Mouse (Mus musculus) liver, embryonic 15.5 days (tissue): ENCODE measurements at regions not wholly inside any gene's neighbourhood (a gene's known extent, or its start where the extent isn't known, plus 50 kb on each side); places are given as distances from the start of the nearest gene placed in this dataset.

Experiments
- ATAC-seq: fragments of 200-750 bp; cut with Nextera tagmentation; 2 replicates; pipeline ENCODE4 v1.8.0; 2017; ENCODE audit warnings: moderate number of reproducible peaks, mild to moderate bottlenecking, moderate library complexity; ENCODE audit not compliant: insufficient read depth
- H3K27ac ChIP-seq: fragments of 300-500 bp; sonication (generic); replicated peaks from 2 replicates; pipeline ENCODE4 v1.5.1; 2015; ENCODE audit warnings: mild to moderate bottlenecking, inconsistent platforms
- H3K27me3 ChIP-seq: fragments of 300-500 bp; sonication (generic); 2 replicates; pipeline ENCODE4 v1.6.1; 2015; ENCODE audit warnings: mild to moderate bottlenecking, inconsistent platforms
- H3K36me3 ChIP-seq: fragments of 300-500 bp; sonication (generic); replicated peaks from 2 replicates; pipeline ENCODE4 v1.6.1; 2015; ENCODE audit warnings: moderate library complexity, mild to moderate bottlenecking, inconsistent platforms
- H3K4me1 ChIP-seq: fragments of 300-500 bp; sonication (generic); replicated peaks from 2 replicates; pipeline ENCODE4 v1.6.1; 2015; ENCODE audit warnings: inconsistent platforms
- H3K4me2 ChIP-seq: fragments of 300-500 bp; sonication (generic); 2 replicates; pipeline ENCODE4 v1.6.1; 2015; ENCODE audit warnings: moderate library complexity, mild to moderate bottlenecking, inconsistent platforms
- H3K4me3 ChIP-seq: fragments of 300-500 bp; sonication (generic); replicated peaks from 2 replicates; pipeline ENCODE4 v1.5.1; 2015; ENCODE audit warnings: mild to moderate bottlenecking, inconsistent platforms
- H3K9ac ChIP-seq: fragments of 300-500 bp; sonication (generic); 2 replicates; pipeline ENCODE4 v1.6.1; 2015; ENCODE audit warnings: moderate library complexity, mild to moderate bottlenecking, inconsistent platforms
- H3K9me3 ChIP-seq: fragments of 300-500 bp; sonication (generic); replicated peaks from 2 replicates; pipeline ENCODE4 v1.6.1; 2016; ENCODE audit warnings: inconsistent platforms
- WGBS: fragments of 180-500 bp; shearing (Covaris S2); methylation state at CpG from one replicate; pipeline ENCODE4 v1.1.7; 2015; ENCODE audit warnings: mixed read lengths; ENCODE audit not compliant: insufficient replicate concordance; 5-methylcytosine and 5-hydroxymethylcytosine counted together

GRCm38 (mm10) chr1:194026213-194026612, 591.8 kb upstream of the Plxna2 start:
- H3K9me3 ChIP-seq: no peaks in the 10 kb centered on the region
- no peak overlapping the region for H3K4me3 ChIP-seq
- no peaks in the 10 kb centered on the region for H3K36me3 ChIP-seq
- no peak overlapping the region for H3K27ac ChIP-seq
- no peaks in the 10 kb centered on the region for H3K27me3 ChIP-seq
- H3K4me2 ChIP-seq: no peak overlapping the region
- no peaks in the 10 kb centered on the region for H3K4me1 ChIP-seq
- no peak overlapping the region for H3K9ac ChIP-seq
- ATAC-seq: no peak
- WGBS: 20% methylated on average over 2 of the region's 2 CpGs

GRCm38 (mm10) chr1:194019282-194019681, 598.7 kb upstream of the Plxna2 start:
- Histone ChIP-seq H3K9me3 (no peaks in the 10 kb centered on the region), H3K4me3 (no peak overlapping the region), H3K36me3 (no peaks in the 10 kb centered on the region), H3K27me3 (no peaks in the 10 kb centered on the region), H3K4me1 (no peaks in the 10 kb centered on the region), H3K4me2 (no peak overlapping the region), H3K9ac (no peak overlapping the region), H3K27ac (no peak overlapping the region)
- no peak for ATAC-seq

- no peak for ATAC-seq
- Histone ChIP-seq H3K36me3 (no peaks in the 10 kb centered on the region), H3K9ac (no peak overlapping the region), H3K4me3 (no peak overlapping the region), H3K9me3 (no peaks in the 10 kb centered on the region), H3K4me1 (no peaks in the 10 kb centered on the region), H3K4me2 (no peak overlapping the region), H3K27me3 (no peaks in the 10 kb centered on the region), H3K27ac (no peak overlapping the region)
- 39% methylated on average over 2 of the region's 2 CpGs for WGBS
Observed at GRCm38 (mm10) chr1:193992226-193992625, 622.1 kb upstream of the Camk1g start.

GRCm38 (mm10) chr1:193989956-193990675, 620.0 kb upstream of the Camk1g start:
- Histone ChIP-seq H3K9me3 (no peaks in the 10 kb centered on the region), H3K36me3 (no peaks in the 10 kb centered on the region), H3K4me3 (no peak overlapping the region), H3K27me3 (no peaks in the 10 kb centered on the region), H3K4me1 (no peaks in the 10 kb centered on the region), H3K4me2 (no peak overlapping the region), H3K9ac (no peak overlapping the region), H3K27ac (no peak overlapping the region)
- ATAC-seq: no peak
- 55% methylated on average over 10 of the region's 10 CpGs for WGBS

- 32% methylated on average over 17 of the region's 17 CpGs for WGBS
- Histone ChIP-seq H3K9me3 (no peaks in the 10 kb centered on the region), H3K9ac (no peak overlapping the region), H3K4me1 (no peaks in the 10 kb centered on the region), H3K4me2 (no peak overlapping the region), H3K27ac (no peak overlapping the region), H3K4me3 (no peak overlapping the region), H3K36me3 (no peaks in the 10 kb centered on the region), H3K27me3 (no peaks in the 10 kb centered on the region)
- no peak for ATAC-seq
Observed at GRCm38 (mm10) chr1:193988970-193989904, 619.1 kb upstream of the Camk1g start.

GRCm38 (mm10) chr1:193980571-193980970, 610.5 kb upstream of the Camk1g start:
- H3K4me2 ChIP-seq: no peak overlapping the region
- no peak for ATAC-seq
- H3K36me3 ChIP-seq: no peaks in the 10 kb centered on the region
- no peak overlapping the region for H3K27ac ChIP-seq
- 57% methylated on average over 4 of the region's 4 CpGs for whole genome bisulfite sequencing
- no peaks in the 10 kb centered on the region for H3K9me3 ChIP-seq
- no peak overlapping the region for H3K9ac ChIP-seq
- no peaks in the 10 kb centered on the region for H3K27me3 ChIP-seq
- no peaks in the 10 kb centered on the region for H3K4me1 ChIP-seq
- no peak overlapping the region for H3K4me3 ChIP-seq

GRCm38 (mm10) chr1:193971537-193971936, 601.4 kb upstream of the Camk1g start:
- 59% methylated on average over 1 of the region's 1 CpGs for WGBS
- no peaks in the 10 kb centered on the region for H3K36me3 ChIP-seq
- no peak overlapping the region for H3K4me3 ChIP-seq
- H3K4me1 ChIP-seq: no peaks in the 10 kb centered on the region
- no peak for ATAC-seq
- H3K27ac ChIP-seq: no peak overlapping the region
- no peaks in the 10 kb centered on the region for H3K9me3 ChIP-seq
- H3K4me2 ChIP-seq: no peak overlapping the region
- H3K27me3 ChIP-seq: no peaks in the 10 kb centered on the region
- H3K9ac ChIP-seq: no peak overlapping the region

- Histone ChIP-seq H3K4me2 (no peak overlapping the region), H3K4me1 (no peaks in the 10 kb centered on the region), H3K9me3 (no peaks in the 10 kb centered on the region), H3K9ac (no peak overlapping the region), H3K27ac (no peak overlapping the region), H3K36me3 (no peaks in the 10 kb centered on the region), H3K27me3 (no peaks in the 10 kb centered on the region), H3K4me3 (no peak overlapping the region)
- no peak for ATAC-seq
- 47% methylated on average over 4 of the region's 4 CpGs for WGBS
Observed at GRCm38 (mm10) chr1:193969264-193969908, 599.3 kb upstream of the Camk1g start.

GRCm38 (mm10) chr1:193967957-193968926, 598.1 kb upstream of the Camk1g start:
- Histone ChIP-seq H3K9me3 (no peaks in the 10 kb centered on the region), H3K9ac (no peak overlapping the region), H3K27ac (no peak overlapping the region), H3K27me3 (no peaks in the 10 kb centered on the region), H3K4me2 (no peak overlapping the region), H3K4me1 (no peaks in the 10 kb centered on the region), H3K36me3 (no peaks in the 10 kb centered on the region), H3K4me3 (no peak overlapping the region)
- 48% methylated on average over 4 of the region's 4 CpGs for WGBS
- no peak for ATAC-seq

- Histone ChIP-seq H3K4me1 (no peaks in the 10 kb centered on the region), H3K9ac (no peak overlapping the region), H3K4me3 (no peak overlapping the region), H3K27me3 (no peaks in the 10 kb centered on the region), H3K36me3 (no peaks in the 10 kb centered on the region), H3K27ac (no peak overlapping the region), H3K4me2 (no peak overlapping the region), H3K9me3 (no peaks in the 10 kb centered on the region)
- ATAC-seq: no peak
- WGBS: 61% methylated on average over 1 of the region's 1 CpGs
Observed at GRCm38 (mm10) chr1:193966652-193967555, 596.8 kb upstream of the Camk1g start.
